Mouse (Mus musculus) myocyte (in vitro differentiated cells): Measurements from ENCODE around the gene Aif1l.

Experiments used
- CEBPB ChIP-seq: IDR thresholded peaks from 2 replicates; pipeline ENCODE4 v1.6.1; 2011; ENCODE audit warnings: mild to moderate bottlenecking, moderate library complexity; ENCODE audit not compliant: poor library complexity, insufficient read depth, severe bottlenecking
- E2F4 ChIP-seq: IDR thresholded peaks from one replicate; pipeline ENCODE4 v1.6.1; 2011; ENCODE audit warnings: mild to moderate bottlenecking, control low read depth, moderate library complexity; ENCODE audit not compliant: insufficient read depth
- MAX ChIP-seq: IDR thresholded peaks from one replicate; pipeline ENCODE4 v1.6.1; 2011; ENCODE audit warnings: low read depth, mild to moderate bottlenecking, control low read depth
- MYOD1 ChIP-seq, 3 experiments: IDR thresholded peaks; one replicate each; pipeline ENCODE4 v1.6.1; 2011; ENCODE audit warnings: control low read depth in 2 of 3, low read depth in 2 of 3, mild to moderate bottlenecking in 2 of 3, moderate library complexity in 1 of 3; ENCODE audit not compliant: insufficient read length in 2 of 3, control insufficient read depth in 1 of 3
- MYOG ChIP-seq, 3 experiments: IDR thresholded peaks; one replicate each; pipeline ENCODE4 v1.6.1; 2011; ENCODE audit warnings: control low read depth in 2 of 3, low read depth in 2 of 3, mild to moderate bottlenecking in 2 of 3; ENCODE audit not compliant: insufficient read length in 2 of 3, control insufficient read depth in 1 of 3, insufficient read depth in 1 of 3
- POLR2A ChIP-seq: IDR thresholded peaks from one replicate; pipeline ENCODE4 v1.6.1; 2011; ENCODE audit warnings: low read depth, mild to moderate bottlenecking, control low read depth, moderate library complexity; ENCODE audit not compliant: insufficient read length
- POLR2AphosphoS2 ChIP-seq: IDR thresholded peaks from one replicate; pipeline ENCODE4 v1.6.1; 2011; ENCODE audit warnings: low read depth, control low read depth; ENCODE audit not compliant: insufficient read length
- REST ChIP-seq: IDR thresholded peaks from one replicate; pipeline ENCODE4 v1.6.1; 2011; ENCODE audit warnings: mild to moderate bottlenecking, control low read depth, moderate library complexity; ENCODE audit not compliant: insufficient read depth, insufficient read length
- SRF ChIP-seq: IDR thresholded peaks from one replicate; pipeline ENCODE4 v1.6.1; 2011; ENCODE audit warnings: low read depth; ENCODE audit not compliant: control insufficient read depth, insufficient read length
- TCF12 ChIP-seq: IDR thresholded peaks from one replicate; pipeline ENCODE4 v1.6.1; 2011; ENCODE audit warnings: mild to moderate bottlenecking, control low read depth; ENCODE audit not compliant: poor library complexity, insufficient read depth, severe bottlenecking
- TCF3 ChIP-seq: IDR thresholded peaks from one replicate; pipeline ENCODE4 v1.6.1; 2011; ENCODE audit warnings: low read depth, control low read depth; ENCODE audit not compliant: insufficient read length
- USF1 ChIP-seq: IDR thresholded peaks from one replicate; pipeline ENCODE4 v1.6.1; 2011; ENCODE audit warnings: low read depth, mild to moderate bottlenecking, control low read depth, moderate library complexity

DNA sequence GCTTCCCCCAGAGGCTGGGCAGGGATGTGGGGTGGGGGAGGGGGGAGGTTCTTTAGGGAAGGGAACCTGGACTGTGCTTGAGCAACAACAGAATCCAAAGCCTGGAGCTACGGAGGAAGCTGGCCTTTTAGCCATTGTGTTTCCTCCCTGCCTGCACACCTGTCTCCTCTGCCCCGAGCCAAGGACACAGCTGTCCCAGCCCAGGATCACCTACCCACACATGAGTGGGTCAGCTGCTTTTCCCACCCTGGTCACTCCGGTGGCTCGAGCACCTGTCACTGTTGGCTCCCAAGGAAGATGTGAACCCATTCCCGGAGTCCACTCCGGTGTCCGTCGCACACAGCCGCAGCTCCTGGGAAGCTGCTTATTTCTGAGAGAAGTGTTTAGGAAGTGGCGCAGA is 7.3 kb downstream of the Aif1l start:
- no peak for TF ChIP-seq POLR2A
- peak; percentile 98 for TF ChIP-seq TCF12
- TF ChIP-seq E2F4: no peak
- TF ChIP-seq POLR2AphosphoS2: no peak
- peak in 2 of 3 experiments; percentile 99 for TF ChIP-seq MYOD1 (IDR thresholded peaks at IDR 0.05; ENCODE audit: control insufficient read depth in 1 of 3, insufficient read length in 2 of 3, low read depth in 2 of 3)
- no peak for TF ChIP-seq MAX
- TF ChIP-seq USF1: no peak
- TF ChIP-seq SRF: no peak
- TF ChIP-seq MYOG (IDR thresholded peaks at IDR 0.05; ENCODE audit: control insufficient read depth in 1 of 3, insufficient read depth in 1 of 3, insufficient read length in 2 of 3, low read depth in 2 of 3): peak; percentile 96 to 100 (median 99)
- no peak for TF ChIP-seq CEBPB
- TF ChIP-seq REST: no peak
- TF ChIP-seq TCF3: peak; percentile 99
